Mouse (Mus musculus) CD4-positive, CD25-positive, alpha-beta regulatory T cell, adult 4 months (primary cell): ENCODE results near the gene Olfr116. TPM values are rescaled to one million over a fixed set of nuclear protein-coding genes. Genes with fewer than 3 reads are reported as not detected.

Experiments used
- ATAC-seq: one replicate; pipeline ENCODE4 v1.8.0; 2017
- polyA plus RNA-seq, 2 experiments: library from polyadenylated mRNA; unstranded; fragments of 100-300 nt; shearing (Covaris generic); gene quantifications; one replicate each; pipeline ENCODE4 v1.2.1; 2017

Olfr116 gene
- polyA plus RNA-seq, result not detected

DNA sequence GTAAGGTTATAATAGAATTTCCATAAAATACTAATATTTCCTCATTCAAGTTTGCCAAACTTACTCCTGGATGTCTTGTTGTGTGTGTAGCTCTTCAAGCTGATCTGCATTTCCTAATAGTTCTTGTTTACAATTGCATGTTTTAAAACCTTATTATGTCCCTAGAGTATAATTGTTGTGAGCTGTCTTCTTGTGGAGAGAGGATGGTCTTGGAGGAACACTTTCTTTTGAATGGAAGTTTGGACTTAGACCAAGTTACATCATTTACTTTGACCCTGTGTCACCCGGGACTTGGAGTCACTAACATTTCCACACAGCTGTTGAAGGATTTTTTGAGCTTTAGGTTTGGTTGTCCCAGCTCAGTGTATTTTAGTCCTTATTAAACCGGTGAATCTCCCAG, at the start of gene Olfr116, which contains the start of gene Olfr115:
Gene Olfr116, minus strand, starts transcription at position 191 of the 400 bp plus-strand sequence.
Gene Olfr115, minus strand, starts transcription at position 101 of the 400 bp plus-strand sequence.
- no peak for ATAC-seq

DNA sequence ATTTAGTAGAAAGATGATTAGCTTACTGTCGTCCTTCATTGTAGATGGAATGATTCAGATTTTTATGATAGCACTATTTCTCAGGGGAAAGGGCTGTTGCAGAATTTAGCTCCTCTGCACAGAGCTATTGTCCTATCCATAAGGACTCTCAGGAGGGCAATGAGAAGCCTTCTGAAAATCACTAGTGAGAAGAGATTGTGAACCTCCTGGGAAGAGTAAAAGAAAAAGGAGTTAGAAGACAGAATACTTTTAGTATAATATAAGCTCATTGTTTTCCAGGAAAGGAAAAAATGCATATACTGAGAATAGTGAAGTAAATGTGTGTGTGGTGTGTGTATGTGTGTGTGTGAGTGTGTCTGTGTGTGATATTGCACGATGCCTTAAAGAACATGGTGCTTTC, 39.7 kb upstream of the Olfr116 start, which contains the start of gene Olfr118:
Gene Olfr118, plus strand, starts transcription at position 301 of the 400 bp plus-strand sequence.
- no peak for ATAC-seq

DNA sequence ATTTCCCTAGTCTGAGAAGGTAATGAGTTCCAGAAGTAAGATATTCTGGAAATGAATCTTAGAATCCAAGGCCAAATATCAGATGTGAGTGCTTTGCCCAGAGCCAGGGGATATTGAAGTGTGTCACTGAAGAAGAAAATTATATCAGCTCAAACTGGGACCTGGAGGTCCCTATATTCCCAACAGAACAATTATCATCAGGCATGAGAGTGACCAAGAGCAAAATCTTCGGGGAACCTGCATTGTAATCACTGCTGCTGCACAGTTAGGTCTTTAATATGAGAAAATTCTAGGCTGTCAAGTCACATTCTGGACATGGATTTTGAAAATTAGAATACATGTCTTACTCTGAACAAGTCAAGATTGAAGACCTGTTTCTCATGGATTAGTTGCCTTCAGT, 36.7 kb upstream of the Olfr116 start, which contains the start of gene Olfr117:
Gene Olfr117, minus strand, starts transcription at position 101 of the 400 bp plus-strand sequence.
- ATAC-seq, result no peak

DNA sequence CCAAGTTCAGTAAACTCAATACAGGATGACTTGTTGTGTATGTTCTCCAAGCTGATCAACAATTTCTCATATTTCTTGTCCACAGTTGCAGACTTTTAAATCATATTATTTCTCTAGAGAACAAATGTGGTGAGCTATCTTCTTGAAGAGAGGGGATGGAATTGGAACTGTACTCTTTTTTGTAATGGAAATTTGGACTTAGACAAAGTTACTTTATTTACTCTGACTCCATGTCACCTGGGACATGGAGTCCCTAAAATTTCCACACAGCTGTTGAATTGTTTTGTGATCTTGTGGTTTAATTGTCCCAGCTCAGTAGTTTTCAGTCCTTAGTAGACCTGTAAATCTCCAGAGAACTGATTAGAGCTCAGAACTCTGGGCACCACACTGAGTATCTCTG, 34.4 kb downstream of the Olfr116 start, which contains the start of gene Olfr114:
Gene Olfr114, minus strand, starts transcription at position 101 of the 400 bp plus-strand sequence.
- no peak for ATAC-seq

DNA sequence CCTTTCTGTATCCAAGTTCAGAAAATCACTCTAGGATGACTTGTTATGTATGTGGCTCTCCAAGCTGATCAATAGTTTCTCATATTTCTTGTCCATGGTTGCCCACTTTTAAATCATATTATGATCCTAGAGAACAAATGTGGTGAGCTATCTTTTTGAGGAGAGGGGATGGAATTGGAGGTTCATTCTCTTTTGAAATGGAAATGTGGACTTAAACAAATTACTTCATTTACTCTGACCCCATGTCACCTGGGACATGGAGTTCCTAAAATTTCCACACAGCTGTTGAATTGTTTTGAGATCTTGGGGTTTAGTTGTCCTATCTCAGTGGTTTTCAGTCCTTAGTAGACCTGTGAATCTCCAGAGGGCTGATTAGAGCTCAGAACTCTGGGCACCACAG, 49.4 kb downstream of the Olfr116 start, which contains the start of gene Olfr113:
Gene Olfr113, minus strand, starts transcription at position 101 of the 400 bp plus-strand sequence.
- no peak for ATAC-seq

Other genes starting within 250 kb of the Olfr116 start
- gene Olfr105-ps, start 248.2 kb downstream of the Olfr116 start, polyA plus RNA-seq, result not detected
- not detected for gene Olfr106-ps, start 236.8 kb downstream of the Olfr116 start, polyA plus RNA-seq
- under 1 TPM in 1 of 2 experiments, not detected in 1; 0.11 TPM for gene Olfr107, start 228.0 kb downstream of the Olfr116 start, polyA plus RNA-seq
- gene Olfr108, start 181.7 kb downstream of the Olfr116 start, polyA plus RNA-seq, result not detected
- not detected for gene Olfr109, start 168.3 kb downstream of the Olfr116 start, polyA plus RNA-seq
- not detected for gene H2-M2, start 143.6 kb downstream of the Olfr116 start, polyA plus RNA-seq
- gene Olfr110, start 134.7 kb downstream of the Olfr116 start, polyA plus RNA-seq, result not detected
- not detected for gene Olfr111, start 119.2 kb downstream of the Olfr116 start, polyA plus RNA-seq
- not detected for gene Olfr112, start 57.7 kb downstream of the Olfr116 start, polyA plus RNA-seq
- not detected for gene Olfr113, start 49.5 kb downstream of the Olfr116 start, polyA plus RNA-seq
- gene Olfr114, start 34.5 kb downstream of the Olfr116 start, polyA plus RNA-seq, result not detected
- gene Olfr115, start 90 bp downstream of the Olfr116 start, polyA plus RNA-seq, result not detected
- not detected for gene Olfr117, start 36.6 kb upstream of the Olfr116 start, polyA plus RNA-seq
- under 1 TPM in 1 of 2 experiments, not detected in 1; 0.30 TPM for gene Olfr118, start 39.8 kb upstream of the Olfr116 start, polyA plus RNA-seq
- not detected for gene Olfr119, start 69.4 kb upstream of the Olfr116 start, polyA plus RNA-seq
- not detected for gene Olfr120, start 94.6 kb upstream of the Olfr116 start, polyA plus RNA-seq
- not detected for gene Olfr121, start 121.7 kb upstream of the Olfr116 start, polyA plus RNA-seq
- under 1 TPM in 1 of 2 experiments, not detected in 1; 0.27 TPM for gene Olfr122, start 141.4 kb upstream of the Olfr116 start, polyA plus RNA-seq
- gene Olfr123, start 166.3 kb upstream of the Olfr116 start, polyA plus RNA-seq, result not detected
- not detected for gene Olfr124, start 172.7 kb upstream of the Olfr116 start, polyA plus RNA-seq
- gene Olfr125, start 205.8 kb upstream of the Olfr116 start, polyA plus RNA-seq, result not detected
- not detected for gene Olfr126, start 220.3 kb upstream of the Olfr116 start, polyA plus RNA-seq